Mouse (Mus musculus): ENCODE data around the gene 1700025G04Rik. TPM values are rescaled to one million over a fixed set of nuclear protein-coding genes. Genes with fewer than 3 reads are reported as not detected.

Gene 1700025G04Rik
- polyA plus RNA-seq, 1 experiment from 2014 or later = 29.1 TPM

DNA sequence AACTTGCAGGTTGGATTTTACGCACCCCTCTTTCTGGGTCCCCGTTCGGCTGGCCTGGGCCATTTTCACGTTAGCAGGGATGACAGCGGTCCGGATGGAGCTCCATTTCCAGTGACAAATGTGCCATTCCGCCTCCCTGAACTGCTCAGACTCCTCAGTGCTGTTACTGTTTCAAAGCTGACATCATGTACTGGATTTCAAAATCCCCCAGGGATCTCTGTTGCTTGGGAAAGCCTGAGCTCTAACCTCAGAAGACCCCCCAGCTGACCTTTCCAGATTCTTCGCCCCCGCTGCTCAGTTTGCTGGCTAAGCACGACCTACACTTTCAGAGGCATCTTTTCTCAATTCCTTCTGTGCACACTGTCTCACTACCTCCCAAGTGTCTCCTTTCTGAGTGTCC lies 128.7 kb downstream of the 1700025G04Rik start:
- no peak overlapping the region for H3K4me2 ChIP-seq (ENCODE audit: low read depth, low read length)
- H3K36me3 ChIP-seq (ENCODE audit: control insufficient read depth, insufficient read depth, low read length) = no peaks in the 10 kb centered on the region
- H3K4me1 ChIP-seq (ENCODE audit: control insufficient read depth, insufficient read depth, low read length) = peaks cover 2% of the 10 kb centered on the region; the same call in 1 of the 2 replicates
- H3K9ac ChIP-seq (replicated peaks; ENCODE audit: low read depth, low read length) = no peak overlapping the region
- no peaks in the 10 kb centered on the region for H3K9me3 ChIP-seq (ENCODE audit: control insufficient read depth, low read length)
- 77% methylated on average over 10 of the region's 10 CpGs for WGBS
- no peaks in the 10 kb centered on the region for H3K27me3 ChIP-seq (ENCODE audit: control insufficient read depth, insufficient read depth, low read length)
- no peak overlapping the region for H3K4me3 ChIP-seq (ENCODE audit: low read depth, low read length)
- no peak for ATAC-seq (ENCODE audit: low read depth)
- no peak overlapping the region for H3K27ac ChIP-seq (ENCODE audit: low read depth, low read length)

DNA sequence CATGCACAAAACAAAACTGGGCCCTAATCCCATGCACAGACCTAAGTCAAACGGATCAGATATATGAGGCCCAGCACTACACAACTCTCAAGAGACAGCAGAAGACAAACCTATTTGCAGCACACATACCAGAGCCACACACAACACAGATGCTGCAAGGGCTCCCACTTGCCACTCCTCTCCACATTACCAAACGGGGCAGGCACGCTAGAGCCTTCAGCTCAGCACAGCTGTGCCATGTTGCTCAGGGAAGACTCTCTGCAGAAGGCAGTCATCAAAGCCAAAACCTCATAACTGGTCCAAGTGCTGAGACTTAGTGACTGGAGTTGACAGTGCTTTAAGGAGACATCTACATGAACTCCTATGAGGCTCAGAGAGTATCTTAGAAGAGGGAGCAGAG lies 130.9 kb downstream of the 1700025G04Rik start:
- Histone ChIP-seq H3K27ac (ENCODE audit: low read depth, low read length) (no peak overlapping the region), H3K9me3 (ENCODE audit: control insufficient read depth, low read length) (no peaks in the 10 kb centered on the region), H3K36me3 (ENCODE audit: control insufficient read depth, insufficient read depth, low read length) (no peaks in the 10 kb centered on the region), H3K4me3 (ENCODE audit: low read depth, low read length) (no peak overlapping the region), H3K4me2 (ENCODE audit: low read depth, low read length) (no peak overlapping the region), H3K4me1 (ENCODE audit: control insufficient read depth, insufficient read depth, low read length) (peaks cover 2% of the 10 kb centered on the region; the same call in 1 of the 2 replicates), H3K9ac (replicated peaks; ENCODE audit: low read depth, low read length) (no peak overlapping the region), H3K27me3 (ENCODE audit: control insufficient read depth, insufficient read depth, low read length) (no peaks in the 10 kb centered on the region)
- ATAC-seq (ENCODE audit: low read depth) = no peak
- 39% methylated on average over 3 of the region's 3 CpGs for WGBS

DNA sequence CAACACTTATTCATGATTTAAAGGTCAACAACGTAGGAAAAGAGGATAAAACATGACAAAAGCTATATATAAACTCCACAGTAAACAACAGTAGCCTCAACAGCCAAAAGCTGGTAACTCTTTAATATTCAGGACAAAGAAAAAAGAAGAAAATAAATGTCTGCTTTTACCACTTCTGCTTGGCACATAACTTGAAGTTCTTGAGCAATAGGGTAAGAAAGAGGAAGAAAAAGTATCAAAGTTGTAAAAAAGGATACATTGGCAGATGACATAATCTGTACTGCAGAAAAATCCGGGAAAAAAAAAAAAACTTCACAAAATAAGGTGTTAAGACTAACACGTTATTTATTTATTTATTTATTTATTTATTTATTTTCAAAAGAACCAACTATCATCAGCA lies 131.5 kb downstream of the 1700025G04Rik start:
- Histone ChIP-seq H3K27ac (ENCODE audit: low read depth, low read length) (no peak overlapping the region), H3K9me3 (ENCODE audit: control insufficient read depth, low read length) (no peaks in the 10 kb centered on the region), H3K9ac (replicated peaks; ENCODE audit: low read depth, low read length) (no peak overlapping the region), H3K4me3 (ENCODE audit: low read depth, low read length) (no peak overlapping the region), H3K4me2 (ENCODE audit: low read depth, low read length) (no peak overlapping the region), H3K27me3 (ENCODE audit: control insufficient read depth, insufficient read depth, low read length) (no peaks in the 10 kb centered on the region), H3K4me1 (ENCODE audit: control insufficient read depth, insufficient read depth, low read length) (peaks cover 6% of the 10 kb centered on the region; the same call in 1 of the 2 replicates), H3K36me3 (ENCODE audit: control insufficient read depth, insufficient read depth, low read length) (no peaks in the 10 kb centered on the region)
- 75% methylated on average over 3 of the region's 3 CpGs for WGBS
- ATAC-seq (ENCODE audit: low read depth) = no peak

DNA sequence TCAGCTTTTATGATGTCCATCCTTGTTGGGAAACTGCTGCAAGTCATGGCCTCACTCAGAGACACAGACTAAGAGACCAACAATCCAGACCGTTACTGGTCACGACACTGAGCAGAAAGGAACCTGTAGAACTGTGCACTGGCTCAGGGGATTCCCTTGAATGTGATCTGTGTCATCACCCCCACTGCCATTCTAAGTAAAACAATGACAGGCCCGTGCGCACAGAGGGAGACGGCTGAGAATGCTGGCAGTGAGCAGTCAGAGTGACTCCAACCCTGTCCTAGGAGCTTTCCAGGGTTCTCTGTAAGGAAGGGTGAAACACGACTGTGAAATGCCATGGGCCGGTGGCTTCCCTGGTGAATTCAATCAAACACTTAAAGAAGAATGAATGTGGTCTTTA lies 132.3 kb downstream of the 1700025G04Rik start:
- H3K9me3 ChIP-seq (ENCODE audit: control insufficient read depth, low read length) = no peaks in the 10 kb centered on the region
- no peaks in the 10 kb centered on the region for H3K27me3 ChIP-seq (ENCODE audit: control insufficient read depth, insufficient read depth, low read length)
- H3K9ac ChIP-seq (replicated peaks; ENCODE audit: low read depth, low read length) = no peak overlapping the region
- H3K4me2 ChIP-seq (ENCODE audit: low read depth, low read length) = no peak overlapping the region
- no peaks in the 10 kb centered on the region for H3K36me3 ChIP-seq (ENCODE audit: control insufficient read depth, insufficient read depth, low read length)
- peaks cover 11% of the 10 kb centered on the region for H3K4me1 ChIP-seq (ENCODE audit: control insufficient read depth, insufficient read depth, low read length)
- H3K4me3 ChIP-seq (ENCODE audit: low read depth, low read length) = no peak overlapping the region
- ATAC-seq (ENCODE audit: low read depth) = no peak
- no peak overlapping the region for H3K27ac ChIP-seq (ENCODE audit: low read depth, low read length)
- 28% methylated on average over 7 of the region's 7 CpGs for WGBS

DNA sequence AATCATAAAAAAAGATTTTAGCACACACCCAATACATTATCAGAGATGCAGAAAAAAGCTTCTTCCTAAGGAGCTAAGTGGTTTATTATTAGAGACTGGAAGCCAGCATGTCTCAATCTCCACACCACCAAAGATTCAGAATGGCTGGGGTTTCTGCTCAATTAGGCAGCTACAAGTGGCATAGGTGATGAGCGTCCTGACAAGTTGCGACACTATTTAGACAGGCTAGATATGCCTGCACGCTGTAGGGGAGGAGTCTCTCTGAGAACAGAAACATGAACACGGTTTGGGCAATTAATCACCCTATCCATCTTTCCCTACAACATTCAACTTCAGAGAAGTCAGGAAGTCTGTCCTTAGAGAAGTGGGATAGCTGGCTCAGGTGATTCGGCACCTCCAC lies 134.1 kb downstream of the 1700025G04Rik start:
- no peak for ATAC-seq (ENCODE audit: low read depth)
- Histone ChIP-seq H3K36me3 (ENCODE audit: control insufficient read depth, insufficient read depth, low read length) (no peaks in the 10 kb centered on the region), H3K9me3 (ENCODE audit: control insufficient read depth, low read length) (no peaks in the 10 kb centered on the region), H3K27ac (ENCODE audit: low read depth, low read length) (no peak overlapping the region), H3K4me2 (ENCODE audit: low read depth, low read length) (no peak overlapping the region), H3K4me1 (ENCODE audit: control insufficient read depth, insufficient read depth, low read length) (peaks cover 11% of the 10 kb centered on the region), H3K9ac (replicated peaks; ENCODE audit: low read depth, low read length) (no peak overlapping the region), H3K27me3 (ENCODE audit: control insufficient read depth, insufficient read depth, low read length) (no peaks in the 10 kb centered on the region), H3K4me3 (ENCODE audit: low read depth, low read length) (no peak overlapping the region)
- WGBS = 70% methylated on average over 5 of the region's 5 CpGs

DNA sequence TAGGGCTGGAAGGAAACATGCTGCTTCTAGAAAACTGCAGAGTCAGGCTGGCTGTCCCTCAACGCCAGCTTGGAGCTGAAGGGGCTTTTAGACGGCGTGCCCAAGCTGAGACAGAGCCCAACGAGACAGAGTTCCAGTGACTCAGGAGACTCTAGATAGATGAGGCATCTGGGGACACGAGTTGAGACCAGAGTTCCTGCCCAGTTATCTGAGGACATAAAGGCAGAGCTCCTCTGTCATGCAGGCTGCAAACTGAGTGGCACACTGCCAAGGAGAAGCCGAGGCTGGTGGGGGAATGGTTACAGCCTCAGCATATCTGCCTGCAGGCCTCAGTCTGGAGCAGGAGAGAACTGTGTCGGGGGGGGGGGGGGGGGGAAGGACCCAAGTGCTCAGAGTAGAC lies 136.4 kb downstream of the 1700025G04Rik start:
- no peaks in the 10 kb centered on the region for H3K27me3 ChIP-seq (ENCODE audit: control insufficient read depth, insufficient read depth, low read length)
- peak; percentile 82; the same call in 1 of the 2 replicates for ATAC-seq (ENCODE audit: low read depth)
- H3K36me3 ChIP-seq (ENCODE audit: control insufficient read depth, insufficient read depth, low read length) = no peaks in the 10 kb centered on the region
- no peaks in the 10 kb centered on the region for H3K9me3 ChIP-seq (ENCODE audit: control insufficient read depth, low read length)
- H3K9ac ChIP-seq (replicated peaks; ENCODE audit: low read depth, low read length) = no peak overlapping the region
- H3K4me3 ChIP-seq (ENCODE audit: low read depth, low read length) = no peak overlapping the region
- H3K4me2 ChIP-seq (ENCODE audit: low read depth, low read length) = no peak overlapping the region
- H3K4me1 ChIP-seq (ENCODE audit: control insufficient read depth, insufficient read depth, low read length) = peaks cover 11% of the 10 kb centered on the region
- 24% methylated on average over 6 of the region's 7 CpGs for WGBS
- H3K27ac ChIP-seq (ENCODE audit: low read depth, low read length) = no peak overlapping the region

DNA sequence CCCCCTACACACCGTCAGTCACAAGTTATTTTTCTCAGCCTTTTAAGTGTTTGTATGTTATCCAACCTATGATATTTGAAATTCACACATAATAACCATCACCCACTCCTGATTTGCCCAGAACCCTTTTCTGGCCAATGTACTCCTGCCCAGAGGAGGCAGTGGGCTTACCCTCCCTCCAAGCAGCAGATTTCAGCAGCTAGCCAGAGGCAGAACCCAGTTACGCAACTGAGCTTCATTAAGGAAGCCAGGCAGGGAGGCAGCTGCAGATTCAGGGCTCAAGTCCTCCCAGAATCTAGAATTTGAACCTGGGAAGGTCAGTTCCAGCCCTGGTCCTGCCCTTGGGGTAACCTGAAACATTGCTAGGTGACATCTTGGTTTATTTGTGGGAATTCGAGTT lies 141.9 kb downstream of the 1700025G04Rik start:
- no peak overlapping the region for H3K4me2 ChIP-seq (ENCODE audit: low read depth, low read length)
- no peak overlapping the region for H3K4me3 ChIP-seq (ENCODE audit: low read depth, low read length)
- ATAC-seq (ENCODE audit: low read depth) = no peak
- WGBS = 67% methylated on average over 3 of the region's 3 CpGs
- peaks cover 29% of the 10 kb centered on the region for H3K4me1 ChIP-seq (ENCODE audit: control insufficient read depth, insufficient read depth, low read length)
- no peaks in the 10 kb centered on the region for H3K9me3 ChIP-seq (ENCODE audit: control insufficient read depth, low read length)
- no peak overlapping the region for H3K27ac ChIP-seq (ENCODE audit: low read depth, low read length)
- no peaks in the 10 kb centered on the region for H3K27me3 ChIP-seq (ENCODE audit: control insufficient read depth, insufficient read depth, low read length)
- no peaks in the 10 kb centered on the region for H3K36me3 ChIP-seq (ENCODE audit: control insufficient read depth, insufficient read depth, low read length)
- no peak overlapping the region for H3K9ac ChIP-seq (replicated peaks; ENCODE audit: low read depth, low read length)

DNA sequence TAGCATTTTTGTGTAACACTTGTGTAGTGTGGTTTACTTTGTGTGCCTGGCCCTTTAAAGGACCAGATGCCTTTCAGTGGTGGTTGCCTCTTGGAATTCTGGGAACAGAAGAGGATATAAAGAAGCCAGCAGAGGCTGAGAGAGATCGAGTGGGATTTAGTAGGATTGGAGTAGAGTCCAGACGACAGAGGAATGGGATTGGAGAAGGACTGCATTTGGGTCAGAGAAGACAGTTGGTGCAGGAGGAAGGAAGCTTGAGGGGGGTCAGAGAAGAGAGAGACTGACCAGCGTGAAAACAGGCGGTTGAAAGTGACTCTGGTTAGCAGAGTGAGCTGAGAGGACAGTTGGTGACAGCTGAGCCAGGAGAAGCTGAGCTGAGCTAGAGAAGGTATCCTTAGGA lies 142.4 kb downstream of the 1700025G04Rik start:
- whole genome bisulfite sequencing = 48% methylated on average over 4 of the region's 4 CpGs
- peaks cover 30% of the 10 kb centered on the region for H3K4me1 ChIP-seq (ENCODE audit: control insufficient read depth, insufficient read depth, low read length)
- no peak for ATAC-seq (ENCODE audit: low read depth)
- H3K27me3 ChIP-seq (ENCODE audit: control insufficient read depth, insufficient read depth, low read length) = no peaks in the 10 kb centered on the region
- no peak overlapping the region for H3K9ac ChIP-seq (replicated peaks; ENCODE audit: low read depth, low read length)
- no peak overlapping the region for H3K4me2 ChIP-seq (ENCODE audit: low read depth, low read length)
- no peaks in the 10 kb centered on the region for H3K9me3 ChIP-seq (ENCODE audit: control insufficient read depth, low read length)
- no peak overlapping the region for H3K27ac ChIP-seq (ENCODE audit: low read depth, low read length)
- no peak overlapping the region for H3K4me3 ChIP-seq (ENCODE audit: low read depth, low read length)
- no peaks in the 10 kb centered on the region for H3K36me3 ChIP-seq (ENCODE audit: control insufficient read depth, insufficient read depth, low read length)

DNA sequence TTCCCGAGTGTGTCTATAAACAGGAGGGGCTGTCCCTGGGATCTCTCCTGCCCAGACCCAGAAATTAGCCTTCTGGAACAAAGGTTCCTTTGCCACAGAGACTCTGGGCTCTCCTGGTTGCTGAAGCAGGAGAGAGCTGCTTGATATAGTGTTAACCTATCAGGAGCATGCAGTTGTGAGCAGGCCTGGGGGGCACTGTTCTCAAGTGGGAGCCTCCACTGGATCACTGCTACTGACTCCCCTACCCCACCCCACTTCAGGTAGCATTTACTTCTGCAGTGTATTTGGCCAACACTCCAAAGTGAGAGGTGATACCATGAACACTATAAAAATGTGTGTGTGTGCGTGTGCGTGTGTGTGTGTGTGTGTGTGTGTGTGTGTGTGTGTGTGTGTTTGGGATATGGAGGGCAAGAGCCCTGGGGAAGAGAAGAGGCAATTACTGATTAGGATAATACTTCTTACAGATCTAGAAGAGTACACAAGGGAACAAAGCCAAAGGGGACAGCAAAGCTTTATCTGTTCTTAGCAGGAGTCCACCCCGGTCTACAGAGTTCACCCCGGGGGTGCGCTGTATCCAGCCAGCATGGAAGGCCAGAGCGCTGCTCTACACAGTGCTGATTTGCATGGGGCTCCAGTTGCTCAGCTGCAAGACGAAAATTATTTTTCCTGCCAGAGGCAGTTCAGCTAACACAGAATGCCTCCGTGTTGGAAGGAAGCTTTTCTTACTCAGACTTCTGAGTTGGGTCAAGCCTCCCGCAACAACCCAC lies 145.3 kb downstream of the 1700025G04Rik start:
- ATAC-seq (ENCODE audit: low read depth) = peak; percentile 68
- peaks cover 30% of the 10 kb centered on the region for H3K4me1 ChIP-seq (ENCODE audit: control insufficient read depth, insufficient read depth, low read length)
- 18% methylated on average over 10 of the region's 10 CpGs for WGBS

More for the DNA sequence above, 145.3 kb downstream of the 1700025G04Rik start:
- no peak overlapping the region for H3K4me2 ChIP-seq (ENCODE audit: low read depth, low read length)
- no peak overlapping the region for H3K9ac ChIP-seq (replicated peaks; ENCODE audit: low read depth, low read length)
- H3K27me3 ChIP-seq (ENCODE audit: control insufficient read depth, insufficient read depth, low read length) = no peaks in the 10 kb centered on the region
- H3K4me3 ChIP-seq (ENCODE audit: low read depth, low read length) = no peak overlapping the region
- H3K27ac ChIP-seq (ENCODE audit: low read depth, low read length) = peak overlapping the region; percentile 75
- H3K36me3 ChIP-seq (ENCODE audit: control insufficient read depth, insufficient read depth, low read length) = no peaks in the 10 kb centered on the region
- no peaks in the 10 kb centered on the region for H3K9me3 ChIP-seq (ENCODE audit: control insufficient read depth, low read length)

Measured in neural tube, embryonic 14.5 days (tissue).